Mouse (Mus musculus): ENCODE results near the gene Kcnd3.

GRCm38 (mm10) chr3:105707590-105707989 is 255.5 kb downstream of the Kcnd3 start:
- no peak for TF ChIP-seq POLR2A (IDR thresholded peaks at IDR 0.05; ENCODE audit: extremely low read depth, insufficient read depth, low read length)
- TF ChIP-seq CTCF (IDR thresholded peaks at IDR 0.05; ENCODE audit: extremely low read depth, insufficient read depth, low read length): no peak
